Mouse (Mus musculus): ENCODE data around the gene Svs6. TPM values are rescaled to one million over a fixed set of nuclear protein-coding genes. Genes with fewer than 3 reads are reported as not detected.

Svs6 gene
- polyA plus RNA-seq, 1 experiment from 2014 or later, result not detected

DNA sequence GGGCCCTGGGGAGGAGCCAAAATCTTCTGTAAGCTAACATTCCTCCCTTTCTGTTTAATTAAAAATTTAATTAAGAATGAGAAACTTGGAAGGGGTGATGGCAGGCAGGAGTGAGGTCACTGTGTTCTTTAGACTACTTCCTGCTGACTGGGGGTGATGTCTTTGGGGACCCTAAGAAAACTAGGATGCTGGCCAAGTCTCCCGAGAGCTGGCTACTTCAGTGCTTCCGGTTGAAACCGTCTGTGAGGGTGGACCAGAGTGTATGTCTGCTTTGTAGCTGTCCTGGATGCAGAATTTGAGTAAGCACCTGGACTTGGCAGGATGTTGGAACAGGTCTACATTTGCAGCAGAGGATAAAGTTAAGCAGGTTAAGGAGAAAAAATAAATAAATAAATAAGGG, 50.4 kb downstream of the Svs6 start:
- Histone ChIP-seq H3K9me3 (ENCODE audit: control insufficient read depth, low read length) (no peaks in the 10 kb centered on the region), H3K27ac (replicated peaks; ENCODE audit: low read depth, low read length) (no peak overlapping the region), H3K27me3 (ENCODE audit: control insufficient read depth, insufficient read depth, low read length) (no peaks in the 10 kb centered on the region), H3K36me3 (ENCODE audit: control insufficient read depth, insufficient read depth, low read length) (no peaks in the 10 kb centered on the region), H3K4me3 (replicated peaks; ENCODE audit: low read depth, low read length) (no peak overlapping the region), H3K4me1 (ENCODE audit: control insufficient read depth, insufficient read depth, low read length) (no peaks in the 10 kb centered on the region), H3K4me2 (ENCODE audit: low read length) (no peak overlapping the region), H3K9ac (replicated peaks; ENCODE audit: low read length) (no peak overlapping the region)
- no peak for ATAC-seq (ENCODE audit: low FRiP score, low TSS enrichment)
- no peak for DNase-seq
- WGBS, result 80% methylated on average over 3 of the region's 3 CpGs

Small RNA genes lying within 50 kb of the gene (microRNA-seq; reads per million reads assigned to microRNA genes)
- gene Mir7678, result not detected

Other genes with a start within 250 kb of the Svs6 start
- gene Stk4, start 246.4 kb upstream of the Svs6 start, polyA plus RNA-seq (2014; fragmentation: Nextera tagmentation; extraction: Ambion mirVana), result 26.3 and 35.0 TPM in 2 replicates
- 46.3 and 50.3 TPM in 2 replicates for gene Tomm34, start 245.6 kb upstream of the Svs6 start, polyA plus RNA-seq (2014; fragmentation: Nextera tagmentation; extraction: Ambion mirVana)
- gene Kcns1, start 145.6 kb upstream of the Svs6 start, polyA plus RNA-seq (2014; fragmentation: Nextera tagmentation; extraction: Ambion mirVana), result 0.62 and 2.1 TPM in 2 replicates
- not detected in 2 replicates for gene Wfdc5, start 134.0 kb upstream of the Svs6 start, polyA plus RNA-seq (2014; fragmentation: Nextera tagmentation; extraction: Ambion mirVana)
- gene Wfdc12, start 126.1 kb upstream of the Svs6 start, polyA plus RNA-seq (2014; fragmentation: Nextera tagmentation; extraction: Ambion mirVana), result not detected in 2 replicates
- gene Wfdc15a, start 116.6 kb upstream of the Svs6 start, polyA plus RNA-seq (2014; fragmentation: Nextera tagmentation; extraction: Ambion mirVana), result not detected in 2 replicates
- not detected in 2 replicates for gene Wfdc15b, start 95.1 kb upstream of the Svs6 start, polyA plus RNA-seq (2014; fragmentation: Nextera tagmentation; extraction: Ambion mirVana)
- not detected in 2 replicates for gene Svs2, start 78.3 kb upstream of the Svs6 start, polyA plus RNA-seq (2014; fragmentation: Nextera tagmentation; extraction: Ambion mirVana)
- gene Svs3b, start 60.1 kb upstream of the Svs6 start, polyA plus RNA-seq (2014; fragmentation: Nextera tagmentation; extraction: Ambion mirVana), result not detected in 2 replicates
- not detected in 2 replicates for gene Svs4, start 38.3 kb upstream of the Svs6 start, polyA plus RNA-seq (2014; fragmentation: Nextera tagmentation; extraction: Ambion mirVana)
- not detected in 2 replicates for gene Svs3a, start 27.5 kb upstream of the Svs6 start, polyA plus RNA-seq (2014; fragmentation: Nextera tagmentation; extraction: Ambion mirVana)
- gene Svs5, start 16.0 kb downstream of the Svs6 start, polyA plus RNA-seq (2014; fragmentation: Nextera tagmentation; extraction: Ambion mirVana), result not detected in 2 replicates
- gene Slpi, start 72.3 kb downstream of the Svs6 start, polyA plus RNA-seq (2014; fragmentation: Nextera tagmentation; extraction: Ambion mirVana), result not detected in 2 replicates
- not detected in 2 replicates for gene Rbpjl, start 86.4 kb downstream of the Svs6 start, polyA plus RNA-seq (2014; fragmentation: Nextera tagmentation; extraction: Ambion mirVana)
- not detected in 2 replicates for gene Matn4, start 88.4 kb downstream of the Svs6 start, polyA plus RNA-seq (2014; fragmentation: Nextera tagmentation; extraction: Ambion mirVana)
- 2.4 and 4.9 TPM in 2 replicates for gene Sdc4, start 127.1 kb downstream of the Svs6 start, polyA plus RNA-seq (2014; fragmentation: Nextera tagmentation; extraction: Ambion mirVana)
- 93.1 and 97.2 TPM in 2 replicates for gene Sys1, start 140.2 kb downstream of the Svs6 start, polyA plus RNA-seq (2014; fragmentation: Nextera tagmentation; extraction: Ambion mirVana)
- gene Gm20458, start 144.2 kb downstream of the Svs6 start, polyA plus RNA-seq (2014; fragmentation: Nextera tagmentation; extraction: Ambion mirVana), result 3.4 and 5.1 TPM in 2 replicates
- not detected in 2 replicates for gene Trp53tg5, start 157.0 kb downstream of the Svs6 start, polyA plus RNA-seq (2014; fragmentation: Nextera tagmentation; extraction: Ambion mirVana)
- 11.4 and 11.8 TPM in 2 replicates for gene Dbndd2, start 169.4 kb downstream of the Svs6 start, polyA plus RNA-seq (2014; fragmentation: Nextera tagmentation; extraction: Ambion mirVana)
- 98.9 and 115 TPM in 2 replicates for gene Pigt, start 180.8 kb downstream of the Svs6 start, polyA plus RNA-seq (2014; fragmentation: Nextera tagmentation; extraction: Ambion mirVana)
- gene Wfdc2, start 245.7 kb downstream of the Svs6 start, polyA plus RNA-seq (2014; fragmentation: Nextera tagmentation; extraction: Ambion mirVana), result 0.61 and 1.2 TPM in 2 replicates

Data from midbrain, embryonic 14.5 days (tissue).